Mouse (Mus musculus) spleen, adult 2 months (tissue): ENCODE measurements around the gene Skiv2l.

ENCODE experiments used
- CTCF ChIP-seq: fragments of 200-500 bp; IDR thresholded peaks from 2 replicates; pipeline ENCODE4 v1.5.1; 2011; ENCODE audit warnings: mild to moderate bottlenecking, inconsistent platforms; ENCODE audit not compliant: insufficient read depth, insufficient read length, insufficient replicate concordance; ENCODE audit errors: extremely low read depth
- POLR2A ChIP-seq: fragments of 200-500 bp; IDR thresholded peaks from 2 replicates; pipeline ENCODE4 v1.6.1; 2011; ENCODE audit warnings: low read depth, low read length, inconsistent platforms

DNA sequence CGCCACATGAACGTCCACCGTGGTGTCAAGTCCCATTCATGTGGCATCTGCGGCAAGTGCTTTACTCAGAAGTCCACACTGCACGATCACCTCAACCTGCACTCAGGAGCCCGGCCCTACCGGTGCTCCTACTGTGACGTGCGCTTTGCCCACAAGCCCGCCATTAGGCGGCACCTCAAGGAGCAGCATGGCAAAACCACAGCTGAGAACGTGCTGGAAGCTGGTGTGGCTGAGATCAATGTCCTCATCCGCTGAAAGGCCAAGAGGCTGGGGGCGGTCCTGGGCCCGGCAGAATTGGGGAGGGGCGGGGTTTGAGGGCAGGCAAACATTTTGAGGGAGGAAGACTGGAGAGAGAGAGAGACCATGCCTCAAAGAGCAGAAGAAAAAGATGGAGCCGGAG lies 46.4 kb upstream of the Skiv2l start:
- TF ChIP-seq POLR2A, result no peak
- no peak for TF ChIP-seq CTCF
